26 mouse cellular contexts compared by ENCODE assay signal in the genomic region with DNA sequence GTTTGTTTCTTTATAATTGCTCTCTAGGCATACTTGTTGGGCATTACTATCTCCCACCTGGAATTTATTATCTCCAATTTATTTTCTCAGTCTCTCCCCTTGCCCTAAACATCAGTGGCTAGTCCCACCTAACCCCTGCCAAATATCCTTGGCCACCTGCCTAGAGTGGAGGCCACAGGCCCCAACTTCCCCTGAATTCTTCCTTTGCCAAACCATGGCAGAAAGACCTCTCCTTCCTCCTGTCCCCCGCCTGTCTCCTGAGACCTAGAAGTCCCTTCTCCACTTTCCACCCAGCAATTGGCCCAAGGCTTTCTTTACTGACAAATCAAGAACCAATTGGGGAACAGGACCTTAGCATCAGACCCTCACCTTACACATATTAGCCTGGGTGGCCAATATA.
A peak's percentile ranks its signal among the peaks of the same experiment; 100 is the strongest.
DNase-seq lines count a peak whose midpoint lies in the region; ATAC-seq and TF ChIP-seq lines count a peak whose summit lies in the region.
"Had no signal": no experiment of that assay in that cellular context is flagged by ENCODE, and none has a peak within 500 bp of the region (broad histone marks: within the 10 kb centered on the region; RNA-seq: fewer than 3 reads in every experiment).

No protein-coding gene starts in this region.

- H3K79me2 ChIP-seq in heart, adult 2 months (replicated peaks; ENCODE audit: control insufficient read depth, insufficient read depth, low read length) = no peaks in the 10 kb centered on the region

- TF ChIP-seq POLR2A in heart, adult 2 months (IDR thresholded peaks at IDR 0.05; ENCODE audit: insufficient read depth, low read depth, low read length) = no peak

- H3K4me1 ChIP-seq in heart, adult 2 months (ENCODE audit: control insufficient read depth, insufficient read depth, low read length) = peaks cover 2% of the 10 kb centered on the region
- H3K4me1 ChIP-seq in forebrain, embryonic 10.5 days = no peaks in the 10 kb centered on the region
- H3K4me1 ChIP-seq: forebrain, embryonic 13.5 days; forebrain, embryonic 15.5 days had no signal

- no peak overlapping the region for H3K4me3 ChIP-seq in heart, adult 2 months
- no peak overlapping the region for H3K4me3 ChIP-seq in forebrain, embryonic 10.5 days
- H3K4me3 ChIP-seq: embryonic facial prominence, embryonic 13.5 days; embryonic facial prominence, embryonic 15.5 days; erythroblast, embryonic 14.5 days; forebrain, embryonic 13.5 days; forebrain, embryonic 15.5 days had no signal

- no peak overlapping the region for H3K27ac ChIP-seq in heart, adult 2 months
- no peak overlapping the region for H3K27ac ChIP-seq in forebrain, embryonic 10.5 days
- H3K27ac ChIP-seq: embryonic facial prominence, embryonic 13.5 days; embryonic facial prominence, embryonic 15.5 days; forebrain, embryonic 13.5 days; forebrain, embryonic 15.5 days had no signal

- TF ChIP-seq EP300 in heart, adult 2 months (IDR thresholded peaks at IDR 0.05; ENCODE audit: insufficient read depth, low read depth, low read length) = no peak

- peak; percentile 30 to 43 for DNase-seq in cerebellum, postnatal 10 days
- DNase-seq in cerebellum, adult 11 months = no peak
- peak; percentile 33 for DNase-seq in heart, postnatal 4 days
- no peak for DNase-seq in heart, adult 2 months
- peak; percentile 45 for DNase-seq in NIH3T3 (ENCODE audit: low read depth)
- no peak for DNase-seq in forebrain, embryonic 10.5 days (ENCODE audit: extremely low spot score, low spot score)
- no peak for DNase-seq in frontal cortex, postnatal 36 days (ENCODE audit: low spot score in 2 of 2)
- DNase-seq: adrenal gland, adult 2 months; adrenal gland, postnatal 14 days; adrenal gland, postnatal 36 days; B cell, adult 2 months; cerebellum, adult 18-20 months; cerebellum, adult 8-10 months; cerebellum, adult 9-11 months; cerebellum, postnatal 25 days; embryo, embryonic 11 days; forebrain, postnatal 0 days had no signal

- TF ChIP-seq CTCF in heart, adult 2 months (IDR thresholded peaks at IDR 0.05) = no peak

- ATAC-seq in hematopoietic stem cell, adult 5-6 weeks (replicated peaks in 1 of 2; ENCODE audit: insufficient read depth in 1 of 2, low FRiP score in 2 of 2, low TSS enrichment in 1 of 2, low read depth in 1 of 2, poor library complexity in 2 of 2, severe bottlenecking in 2 of 2) = peak; percentile 71 to 80
- ATAC-seq: CD4-positive, CD25-positive, alpha-beta regulatory T cell, adult 4 months; forebrain, embryonic 13.5 days; forebrain, embryonic 15.5 days; forebrain, postnatal 0 days had no signal

- no peaks in the 10 kb centered on the region for H3K36me3 ChIP-seq in heart, adult 2 months (ENCODE audit: control insufficient read depth, insufficient read depth, low read length)
- H3K36me3 ChIP-seq in forebrain, embryonic 10.5 days (replicated peaks) = no peaks in the 10 kb centered on the region
- H3K36me3 ChIP-seq: embryonic facial prominence, embryonic 13.5 days; embryonic facial prominence, embryonic 15.5 days; forebrain, embryonic 15.5 days; G1E had no signal

- intact Hi-C loops in heart, adult 2 months (cut with DNase I) = loop anchor here (10.0 kb wide), 1 partner anchor 416 kb away; a partner anchor contains a TSS

- WGBS in heart, adult 2 months = 57% methylated on average over 1 of the region's 1 CpGs
- WGBS in forebrain, embryonic 10.5 days = 79% methylated on average over 1 of the region's 1 CpGs

- no peaks in the 10 kb centered on the region for H3K27me3 ChIP-seq in heart, adult 2 months (ENCODE audit: control insufficient read depth, insufficient read depth, low read length)
- H3K27me3 ChIP-seq in forebrain, embryonic 10.5 days (ENCODE audit: poor library complexity, severe bottlenecking) = no peaks in the 10 kb centered on the region
- H3K27me3 ChIP-seq: CH12.LX; embryonic facial prominence, embryonic 13.5 days; embryonic facial prominence, embryonic 15.5 days; forebrain, embryonic 13.5 days; forebrain, embryonic 15.5 days had no signal

- no peaks in the 10 kb centered on the region for H3K9me3 ChIP-seq in forebrain, embryonic 10.5 days
- H3K9me3 ChIP-seq: embryonic facial prominence, embryonic 15.5 days; forebrain, embryonic 15.5 days; G1E had no signal

- H3K9ac ChIP-seq in heart, adult 2 months (ENCODE audit: low read depth, low read length) = no peak overlapping the region
- H3K9ac ChIP-seq: embryonic facial prominence, embryonic 13.5 days; embryonic facial prominence, embryonic 15.5 days; forebrain, embryonic 13.5 days; forebrain, embryonic 15.5 days; forebrain, postnatal 0 days had no signal

Comparison
In these comparisons a context has a peak if more than half of its experiments do, and no peak if none do; other contexts are left out.
1. DNase-seq: peak in cerebellum, postnatal 10 days (2 of 2), heart, postnatal 4 days (single experiment) and NIH3T3 (single experiment); none in cerebellum, adult 11 months (single experiment), heart, adult 2 months (0 of 2), forebrain, embryonic 10.5 days (single experiment) and frontal cortex, postnatal 36 days (0 of 2).